ENCODE assay signal across 15 mouse cellular contexts in genomic region chr9:62506467-62507067, GRCm38 (mm10). TPM values are rescaled to one million over a fixed set of nuclear protein-coding genes. Genes with fewer than 3 reads are reported as not detected.
A peak's percentile ranks its signal among the peaks of the same experiment; 100 is the strongest.
DNase-seq lines count a peak whose midpoint lies in the region; ATAC-seq and TF ChIP-seq lines count a peak whose summit lies in the region.
"Had no signal": no experiment of that assay in that cellular context is flagged by ENCODE, and none has a peak within 500 bp of the region (broad histone marks: within the 10 kb centered on the region; RNA-seq: fewer than 3 reads in every experiment).

No protein-coding gene starts in this region.

- H3K27ac ChIP-seq in cerebellum, adult 2 months (ENCODE audit: insufficient read depth, low read length): peak overlapping the region; percentile 46
- H3K27ac ChIP-seq in heart, embryonic 15.5 days: peak overlapping the region; percentile 47
- 0 out of 2 replicates have a peak overlapping the region, but pooled peaks have one; percentile 5 for H3K27ac ChIP-seq in kidney, postnatal 0 days
- H3K27ac ChIP-seq in kidney, embryonic 14.5 days (ENCODE audit: low read depth, low read length): no peak overlapping the region
- H3K27ac ChIP-seq: embryonic facial prominence, embryonic 12.5 days; liver, embryonic 15.5 days had no signal

- H3K9ac ChIP-seq in heart, embryonic 15.5 days: no peak overlapping the region
- no peak overlapping the region for H3K9ac ChIP-seq in kidney, postnatal 0 days (ENCODE audit: low read depth, low read length)
- no peak overlapping the region for H3K9ac ChIP-seq in kidney, embryonic 14.5 days (ENCODE audit: low read depth, low read length)
- H3K9ac ChIP-seq: embryonic facial prominence, embryonic 12.5 days; liver, embryonic 15.5 days had no signal

- no peaks in the 10 kb centered on the region for H3K27me3 ChIP-seq in cerebellum, adult 2 months (ENCODE audit: control insufficient read depth, insufficient read depth, low read length)
- H3K27me3 ChIP-seq in heart, embryonic 15.5 days: no peaks in the 10 kb centered on the region
- H3K27me3 ChIP-seq in kidney, postnatal 0 days (ENCODE audit: insufficient read depth, low read length): no peaks in the 10 kb centered on the region
- no peaks in the 10 kb centered on the region for H3K27me3 ChIP-seq in kidney, embryonic 14.5 days (ENCODE audit: control insufficient read depth, insufficient read depth, low read length)
- H3K27me3 ChIP-seq: embryonic facial prominence, embryonic 12.5 days; liver, embryonic 15.5 days had no signal

- H3K9me3 ChIP-seq in heart, embryonic 15.5 days (replicated peaks): no peaks in the 10 kb centered on the region
- H3K9me3 ChIP-seq in kidney, postnatal 0 days (replicated peaks; ENCODE audit: low read length): no peaks in the 10 kb centered on the region
- no peaks in the 10 kb centered on the region for H3K9me3 ChIP-seq in kidney, embryonic 14.5 days (ENCODE audit: control insufficient read depth, low read length)
- H3K9me3 ChIP-seq: embryonic facial prominence, embryonic 12.5 days; liver, embryonic 15.5 days had no signal

- H3K4me2 ChIP-seq in heart, embryonic 15.5 days: no peak overlapping the region
- H3K4me2 ChIP-seq in kidney, postnatal 0 days (ENCODE audit: low read length): no peak overlapping the region
- no peak overlapping the region for H3K4me2 ChIP-seq in kidney, embryonic 14.5 days (replicated peaks; ENCODE audit: low read depth, low read length)
- H3K4me2 ChIP-seq: embryonic facial prominence, embryonic 12.5 days; liver, embryonic 15.5 days; midbrain, embryonic 11.5 days had no signal

- no peak overlapping the region for H3K4me3 ChIP-seq in cerebellum, adult 2 months (replicated peaks; ENCODE audit: insufficient read depth, low read depth, low read length)
- H3K4me3 ChIP-seq in heart, embryonic 15.5 days: no peak overlapping the region
- H3K4me3 ChIP-seq in kidney, postnatal 0 days (replicated peaks; ENCODE audit: low read depth, low read length): no peak overlapping the region
- H3K4me3 ChIP-seq in kidney, embryonic 14.5 days (ENCODE audit: low read length): no peak overlapping the region
- H3K4me3 ChIP-seq: embryonic facial prominence, embryonic 12.5 days; liver, embryonic 15.5 days had no signal

- peaks cover 65% of the 10 kb centered on the region for H3K4me1 ChIP-seq in cerebellum, adult 2 months (ENCODE audit: control insufficient read depth, insufficient read depth, low read length)
- H3K4me1 ChIP-seq in heart, embryonic 15.5 days (replicated peaks): peaks cover 33% of the 10 kb centered on the region
- H3K4me1 ChIP-seq in kidney, postnatal 0 days (replicated peaks; ENCODE audit: insufficient read depth, low read length): peaks cover 7% of the 10 kb centered on the region
- peaks cover 13% of the 10 kb centered on the region; the same call in 1 of the 2 replicates for H3K4me1 ChIP-seq in kidney, embryonic 14.5 days (ENCODE audit: control insufficient read depth, insufficient read depth, low read length)
- H3K4me1 ChIP-seq: liver, embryonic 15.5 days had no signal

- TF ChIP-seq CTCF in cerebellum, adult 2 months (IDR thresholded peaks at IDR 0.05; ENCODE audit: borderline replicate concordance, insufficient read depth, low read depth, low read length): no peak
- TF ChIP-seq CTCF in kidney, postnatal 0 days (IDR thresholded peaks at IDR 0.05; ENCODE audit: low read depth): no peak

- ATAC-seq in heart, embryonic 15.5 days (replicated peaks; ENCODE audit: insufficient number of reproducible peaks, insufficient read depth, low FRiP score, low read depth): peak; percentile 65
- no peak for ATAC-seq in kidney, postnatal 0 days (replicated peaks; ENCODE audit: low FRiP score, low read depth)
- no peak for ATAC-seq in kidney, embryonic 14.5 days (ENCODE audit: low FRiP score, low TSS enrichment)

- H3K36me3 ChIP-seq in heart, embryonic 15.5 days: no peaks in the 10 kb centered on the region
- H3K36me3 ChIP-seq in kidney, postnatal 0 days (ENCODE audit: insufficient read depth, low read length): no peaks in the 10 kb centered on the region
- no peaks in the 10 kb centered on the region for H3K36me3 ChIP-seq in kidney, embryonic 14.5 days (ENCODE audit: control insufficient read depth, insufficient read depth, low read length)
- H3K36me3 ChIP-seq: embryonic facial prominence, embryonic 12.5 days; liver, embryonic 15.5 days had no signal

- 40% methylated on average over 11 of the region's 11 CpGs for WGBS in cerebellum, adult 2 months
- WGBS in heart, embryonic 15.5 days: 50% methylated on average over 11 of the region's 11 CpGs
- WGBS in kidney, postnatal 0 days: 63% methylated on average over 11 of the region's 11 CpGs
- WGBS in kidney, embryonic 14.5 days: 72% methylated on average over 11 of the region's 11 CpGs

- intact Hi-C loops in heart, postnatal 25 days (cut with DNase I): no loop called here

- TF ChIP-seq POLR2A in cerebellum, adult 2 months (IDR thresholded peaks at IDR 0.05; ENCODE audit: borderline replicate concordance, insufficient read depth, low read length): no peak

- DNase-seq in cerebellum, adult 2 months: no peak
- DNase-seq in cerebellum, postnatal 10 days: no peak
- DNase-seq in heart, postnatal 25 days (ENCODE audit: low spot score): no peak
- DNase-seq in kidney, postnatal 0 days (ENCODE audit: low spot score): no peak
- DNase-seq in retina, postnatal 1 day: peak; percentile 45
- DNase-seq in retina, embryonic 14.5 days (ENCODE audit: low spot score): no peak
- DNase-seq: kidney, postnatal 14 days; left cerebral cortex, postnatal 4 days; lung, postnatal 4 days; thymus, adult 2 months had no signal

RNA-seq across cellular contexts. Expression of gene Coro2b, which starts 30.3 kb away (rescaled TPM):
- 210 and 244 TPM in 2 replicates for polyA plus RNA-seq in cerebellum, adult 2 months (2012; rRNA removed)
- polyA plus RNA-seq in heart, embryonic 15.5 days (2015; fragmentation: Nextera tagmentation; extraction: Ambion mirVana): 5.7 and 8.4 TPM in 2 replicates
- total RNA-seq in heart, postnatal 25 days (2021): 10 to 100 TPM in 1 of 2 experiments, 1 to 10 TPM in 1; 9.5 to 15.1 TPM
- polyA plus RNA-seq in kidney, postnatal 0 days (2015; fragmentation: Nextera tagmentation; extraction: Ambion mirVana): 11.0 and 12.0 TPM in 2 replicates
- 9.3 and 16.5 TPM in 2 replicates for polyA plus RNA-seq in kidney, embryonic 14.5 days (2014; fragmentation: Nextera tagmentation; extraction: Ambion mirVana)

Comparison
In these comparisons a context has a peak if more than half of its experiments do, and no peak if none do; other contexts are left out.
1. RNA of gene Coro2b, which starts 30.3 kb away (polyA plus RNA-seq): 210 to 244 TPM in cerebellum, adult 2 months; 9.3 to 16.5 TPM in kidney, embryonic 14.5 days, 11.0 to 12.0 TPM in kidney, postnatal 0 days and 5.7 to 8.4 TPM in heart, embryonic 15.5 days; every median in the first group is over 10 times any median in the second.